Mouse (Mus musculus) neural tube, embryonic 10.5 days (tissue): ENCODE data around the gene Gm27021.

Experiments used
- DNase-seq: peaks from one replicate; pipeline ENCODE4 v3.0.0-alpha.2; 2017; ENCODE audit warnings: low spot score; ENCODE audit errors: extremely low spot score

Gene Gm27021

DNA sequence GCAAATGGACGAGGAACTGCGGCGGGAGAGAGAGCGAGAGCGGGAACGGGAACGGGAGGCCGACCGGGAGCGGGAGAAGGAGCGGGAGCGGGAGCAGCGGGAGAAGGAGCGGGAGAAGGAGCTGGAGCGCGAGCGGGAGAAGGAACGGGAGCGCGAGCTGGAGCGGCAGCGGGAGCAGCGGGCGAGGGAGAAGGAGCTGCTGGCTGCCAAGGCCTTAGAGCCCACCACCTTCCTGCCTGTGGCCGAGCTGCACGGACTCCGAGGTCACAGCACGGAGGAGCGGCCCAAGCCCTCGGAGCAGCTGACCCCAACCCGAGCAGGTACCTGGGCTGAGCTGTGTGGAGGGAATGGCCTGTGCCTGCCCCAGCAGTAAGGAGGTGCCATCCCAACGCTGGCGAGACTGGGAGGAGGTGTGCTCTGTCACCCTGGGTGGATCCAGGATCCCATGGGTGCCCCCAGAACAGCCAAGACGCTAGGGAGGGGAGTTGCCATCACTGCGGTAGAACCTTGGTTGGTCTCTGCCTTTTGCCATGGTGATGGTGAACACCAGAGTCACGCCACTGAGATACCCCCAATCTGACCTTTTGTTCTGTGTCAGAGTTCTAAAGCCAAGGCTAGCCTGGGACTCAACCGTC, 99.6 kb downstream of the Gm27021 start:
- no peak for DNase-seq

DNA sequence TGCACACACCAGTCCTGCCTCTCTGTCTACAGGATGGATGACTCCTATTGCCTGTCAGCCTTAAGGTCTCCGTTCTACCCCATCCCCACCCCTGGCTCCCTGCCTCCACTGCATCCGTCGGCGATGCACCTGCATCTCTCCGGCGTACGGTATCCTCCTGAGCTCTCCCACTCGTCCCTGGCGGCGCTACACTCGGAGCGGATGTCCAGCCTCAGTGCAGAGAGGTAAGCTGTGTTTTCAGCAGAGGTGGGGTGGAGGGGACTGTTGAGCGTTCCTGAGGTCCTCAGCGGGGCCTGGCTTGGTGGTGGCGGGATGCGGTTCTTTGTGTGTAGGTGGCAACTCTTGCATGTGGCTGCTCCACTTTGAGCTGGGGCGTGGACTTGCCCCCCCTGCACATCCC, 100.1 kb downstream of the Gm27021 start:
- DNase-seq: no peak

DNA sequence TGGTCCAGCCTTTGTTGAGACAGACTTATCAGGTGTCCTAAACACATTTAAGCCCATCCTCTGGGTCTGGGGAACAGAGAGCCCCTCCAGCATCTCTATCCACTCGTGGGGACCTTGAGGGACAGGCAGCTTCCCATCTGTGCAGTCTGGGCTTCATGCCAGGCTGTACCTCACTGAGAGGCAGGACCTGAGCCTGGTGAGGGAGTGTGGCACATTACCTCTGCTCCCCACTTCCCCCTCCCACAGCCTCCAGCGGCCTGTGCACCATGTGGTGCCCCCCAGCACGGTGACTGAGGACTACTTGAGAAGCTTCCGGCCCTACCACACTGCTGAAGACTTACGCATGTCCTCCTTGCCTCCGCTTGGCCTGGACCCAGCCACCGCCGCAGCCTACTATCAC, 101.2 kb downstream of the Gm27021 start:
- no peak for DNase-seq

DNA sequence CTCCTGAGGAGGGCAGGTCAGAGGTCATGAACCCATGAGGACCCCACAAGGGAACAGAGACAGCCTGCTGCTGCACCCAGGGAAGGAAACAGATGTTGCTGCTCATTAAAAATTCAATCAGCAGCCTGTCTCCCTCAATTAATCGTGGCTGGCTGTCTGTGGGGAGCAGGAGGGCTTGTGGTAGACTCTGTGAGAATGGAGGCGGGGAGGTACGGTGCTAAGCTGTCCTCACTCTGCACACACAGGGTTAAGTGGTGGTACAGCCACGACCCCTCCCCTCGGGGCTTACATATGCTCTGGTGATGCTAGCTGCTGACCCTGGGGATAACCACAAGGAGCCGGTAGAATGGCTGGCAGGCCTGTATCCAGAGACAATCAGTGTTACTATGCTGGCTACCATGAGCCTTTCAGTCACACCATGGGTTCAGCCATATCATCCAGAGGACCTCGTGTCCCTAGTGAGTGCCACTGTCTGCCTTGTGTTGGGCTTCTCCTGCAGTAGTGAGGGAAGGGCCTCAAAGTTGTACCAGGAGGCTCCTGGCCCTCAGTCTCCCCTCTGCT, 102.6 kb downstream of the Gm27021 start:
- DNase-seq: no peak

DNA sequence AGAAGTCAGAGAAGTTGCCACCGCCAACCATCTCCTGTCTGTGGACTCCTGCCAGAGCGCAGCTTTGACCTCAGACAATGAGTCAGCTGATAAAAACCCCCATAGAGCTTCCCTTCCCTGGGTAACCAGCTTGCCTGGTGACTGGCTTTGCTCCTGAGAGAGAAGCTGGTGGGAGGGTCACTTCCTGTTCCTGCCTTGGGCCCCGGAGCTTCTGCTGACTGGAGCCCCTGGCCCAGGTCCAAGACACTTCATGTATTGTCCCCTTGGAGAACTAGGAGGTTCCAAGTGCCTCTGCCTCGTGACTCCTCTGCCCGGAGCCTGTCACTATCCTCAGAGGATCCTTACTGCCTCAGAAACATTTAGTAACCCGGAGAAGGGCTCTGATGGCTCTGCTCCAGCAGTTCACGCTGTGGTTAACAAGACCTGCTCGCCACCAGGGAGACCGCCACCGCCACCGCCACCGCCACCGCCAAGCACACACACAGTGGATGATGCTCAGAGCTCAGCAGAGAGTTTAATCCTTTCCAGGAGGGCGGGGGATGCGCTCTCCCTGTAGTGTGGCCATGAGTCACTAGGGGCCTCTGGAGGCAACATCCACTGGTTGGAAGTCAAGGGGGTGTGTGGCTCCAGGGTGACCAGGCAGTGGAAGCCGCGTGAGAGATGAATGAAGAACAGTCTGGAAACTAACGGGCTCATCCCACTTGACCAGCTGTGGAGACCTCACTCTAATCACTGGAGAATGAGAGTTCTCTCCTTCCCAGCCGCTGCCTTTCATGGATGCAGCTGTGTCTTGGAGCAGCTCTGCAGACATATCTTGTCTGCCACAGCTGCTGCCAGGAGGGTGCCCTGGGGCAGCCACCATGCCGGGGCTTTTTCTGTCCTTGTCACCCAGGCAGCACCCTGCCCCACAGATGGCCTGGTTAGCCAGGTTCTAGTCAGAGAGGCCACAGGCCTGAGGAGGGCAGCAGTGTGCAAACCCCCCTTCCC, 103.7 kb downstream of the Gm27021 start:
- no peak for DNase-seq

DNA sequence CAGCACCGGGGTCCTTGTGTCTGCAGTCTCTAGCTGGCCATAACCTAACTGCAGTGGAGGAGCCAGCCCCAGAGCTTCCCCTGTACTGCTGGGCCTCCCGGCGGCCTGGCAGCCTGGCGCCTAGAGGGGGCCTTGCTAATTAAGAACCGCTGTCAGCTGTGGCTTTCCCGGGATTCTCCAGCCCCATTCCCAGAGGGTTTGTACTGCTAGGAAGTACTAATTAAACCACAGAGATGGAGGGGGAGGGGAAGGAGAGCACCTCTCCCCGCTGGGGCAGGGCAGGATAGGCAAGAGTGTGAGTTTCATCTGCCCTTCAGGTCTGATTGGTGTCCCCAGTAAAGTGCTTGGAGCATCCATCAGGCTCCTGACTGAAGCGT, 104.5 kb downstream of the Gm27021 start:
- DNase-seq: no peak

DNA sequence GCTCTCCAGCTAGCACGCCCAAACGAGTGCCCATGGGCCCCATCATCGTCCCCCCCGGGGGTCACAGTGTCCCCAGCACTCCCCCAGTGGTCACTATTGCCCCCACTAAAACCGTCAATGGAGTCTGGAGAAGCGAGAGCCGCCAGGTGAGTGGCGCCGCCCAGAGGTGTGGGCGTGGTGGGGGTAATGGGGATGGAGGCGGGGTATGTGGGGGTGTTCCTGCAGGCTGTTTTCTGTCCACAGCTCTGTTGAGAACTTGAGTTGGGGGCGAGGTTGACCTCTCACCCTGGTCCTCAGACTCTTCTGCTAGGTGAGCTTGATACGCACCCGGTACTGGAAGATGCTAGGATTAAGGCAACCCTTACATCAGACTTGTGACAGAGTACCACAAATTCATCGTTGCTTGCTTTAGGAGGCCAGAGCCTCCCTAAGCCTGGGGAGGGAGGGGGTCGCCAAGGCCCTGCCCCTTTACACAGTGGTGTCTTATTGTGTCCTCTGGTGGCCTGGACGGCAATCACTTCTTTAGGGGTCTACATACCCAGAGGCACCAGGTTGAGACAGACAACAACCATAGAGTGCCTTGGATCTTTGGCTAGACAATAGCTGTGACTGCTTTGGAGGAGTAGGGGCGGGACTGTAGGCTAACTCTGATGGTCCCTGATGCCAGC, 105.1 kb downstream of the Gm27021 start:
- DNase-seq: no peak

DNA sequence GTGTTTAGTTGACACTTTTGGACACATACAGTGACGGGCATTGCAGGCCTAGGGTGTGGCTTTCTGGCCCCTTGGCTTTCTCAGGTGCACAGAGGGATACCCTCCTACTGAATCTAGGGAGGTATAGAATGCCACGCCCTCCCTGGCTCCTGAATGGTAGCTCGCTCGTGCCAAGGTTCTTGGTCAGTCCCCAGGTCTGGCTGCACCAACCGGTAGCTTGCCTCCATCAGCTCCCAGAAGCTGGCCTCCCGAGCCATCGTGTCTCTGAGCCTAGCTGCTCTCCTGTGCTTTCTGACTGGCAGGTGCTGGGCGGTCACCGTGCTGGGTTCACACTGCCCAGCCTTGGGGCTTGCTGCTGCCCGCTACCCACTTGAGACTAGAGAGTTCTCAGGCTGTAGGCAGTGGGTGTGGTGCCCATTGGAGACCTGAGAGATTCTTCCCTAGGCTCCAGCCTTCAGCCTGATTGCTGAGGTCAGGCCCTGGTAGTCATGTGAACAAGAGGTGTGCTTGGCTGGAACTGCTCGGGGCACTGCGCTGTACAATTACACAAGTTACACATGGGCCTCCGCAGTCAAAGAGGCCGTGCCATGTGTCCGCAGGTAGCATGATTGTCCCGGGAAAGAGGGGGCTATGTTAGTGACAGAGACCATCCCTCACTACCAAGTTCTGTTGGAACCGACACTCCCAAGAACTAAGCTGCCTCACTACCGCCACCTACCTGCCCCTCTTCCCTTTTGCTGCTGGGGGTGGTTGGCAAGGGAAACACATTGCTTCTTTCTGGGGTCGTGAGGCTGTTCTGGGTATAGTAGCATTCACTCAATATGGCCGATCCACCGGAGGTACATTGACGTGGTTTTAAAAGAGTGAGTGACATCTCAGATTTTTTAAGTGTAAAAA, 106.1 kb downstream of the Gm27021 start:
- no peak for DNase-seq

DNA sequence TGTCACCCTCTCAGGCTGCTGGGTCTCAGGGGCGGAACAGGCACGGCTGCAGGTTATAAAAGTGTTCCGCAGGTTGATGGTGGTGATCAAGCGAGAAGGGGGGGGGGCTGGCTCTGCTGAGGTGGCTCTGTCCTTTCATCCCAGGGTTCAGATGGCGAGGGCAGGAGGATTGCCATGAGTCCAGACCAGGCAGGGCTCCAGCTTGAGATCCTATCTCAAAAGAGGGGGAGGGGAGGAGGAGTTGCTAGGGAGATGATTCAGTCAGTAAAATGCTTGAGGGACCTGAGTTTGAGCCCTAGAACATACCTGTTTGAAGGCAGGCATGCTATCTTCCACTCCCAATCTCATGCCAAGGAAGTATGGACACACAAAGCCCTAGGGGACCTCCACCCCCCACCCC, 107.3 kb downstream of the Gm27021 start:
- DNase-seq: no peak

DNA sequence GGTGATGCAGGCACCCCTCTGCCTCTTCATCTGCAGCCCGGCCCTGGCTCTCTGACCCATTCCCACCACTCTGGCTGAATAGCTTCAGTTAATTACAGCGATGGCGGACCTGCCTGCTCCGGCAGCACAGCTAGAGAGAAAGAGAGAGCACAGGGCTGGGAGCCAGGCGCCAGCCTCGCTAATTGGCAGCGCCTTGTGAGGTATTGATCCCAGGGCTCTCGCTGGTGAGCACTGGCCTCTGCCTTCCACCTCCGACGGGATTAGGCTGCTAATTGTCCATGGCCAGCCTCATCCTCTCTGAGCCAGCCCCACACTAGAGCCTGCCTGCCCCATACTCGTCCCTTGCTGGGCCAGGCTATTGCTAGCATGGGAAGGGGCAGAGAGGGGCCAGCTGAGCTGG, 108.2 kb downstream of the Gm27021 start:
- no peak for DNase-seq
